Mouse (Mus musculus): ENCODE measurements around the gene Myo15b.

Myo15b gene

GRCm38 (mm10) chr11:115875935-115876334 lies 17.7 kb downstream of the Myo15b start:
- DNase-seq (ENCODE audit: low spot score), result no peak

- DNase-seq (ENCODE audit: low spot score), result no peak
Observed at GRCm38 (mm10) chr11:115876438-115876837, 18.2 kb downstream of the Myo15b start.

- DNase-seq (ENCODE audit: low spot score), result no peak
Observed at GRCm38 (mm10) chr11:115877174-115877755, 19.1 kb downstream of the Myo15b start.

GRCm38 (mm10) chr11:115878071-115878470 lies 19.9 kb downstream of the Myo15b start:
- DNase-seq (ENCODE audit: low spot score), result no peak

GRCm38 (mm10) chr11:115881002-115881401 lies 22.8 kb downstream of the Myo15b start:
- peak; percentile 39 for DNase-seq (ENCODE audit: low spot score)

- DNase-seq (ENCODE audit: low spot score), result no peak
Observed at GRCm38 (mm10) chr11:115883251-115883650, 25.0 kb downstream of the Myo15b start.

- DNase-seq (ENCODE audit: low spot score), result no peak
Observed at GRCm38 (mm10) chr11:115884361-115884760, 26.2 kb downstream of the Myo15b start.

- DNase-seq (ENCODE audit: low spot score), result no peak
Observed at GRCm38 (mm10) chr11:115885281-115885680, 27.1 kb downstream of the Myo15b start.

- DNase-seq (ENCODE audit: low spot score), result no peak
Observed at GRCm38 (mm10) chr11:115886446-115886845, 28.2 kb downstream of the Myo15b start.

- DNase-seq (ENCODE audit: low spot score), result no peak
Observed at GRCm38 (mm10) chr11:115888020-115888419, 29.8 kb downstream of the Myo15b start.

GRCm38 (mm10) chr11:115889159-115889558 lies 31.0 kb downstream of the Myo15b start:
- no peak for DNase-seq (ENCODE audit: low spot score)

GRCm38 (mm10) chr11:115892213-115892612 lies 34.0 kb downstream of the Myo15b start:
- no peak for DNase-seq (ENCODE audit: low spot score)

- no peak for DNase-seq (ENCODE audit: low spot score)
Observed at GRCm38 (mm10) chr11:115893071-115893470, 34.9 kb downstream of the Myo15b start.

- DNase-seq (ENCODE audit: low spot score), result no peak
Observed at GRCm38 (mm10) chr11:115894755-115895520, 36.7 kb downstream of the Myo15b start.

GRCm38 (mm10) chr11:115898446-115898845 lies 40.2 kb downstream of the Myo15b start:
- DNase-seq (ENCODE audit: low spot score), result no peak

GRCm38 (mm10) chr11:115898886-115899285 lies 40.7 kb downstream of the Myo15b start:
- DNase-seq (ENCODE audit: low spot score), result no peak

GRCm38 (mm10) chr11:115899486-115900266 lies 41.5 kb downstream of the Myo15b start, which contains the start of gene Smim5:
Smim5 (plus strand) TSS chr11:115899966.
- no peak for DNase-seq (ENCODE audit: low spot score)

- no peak for DNase-seq (ENCODE audit: low spot score)
Observed at GRCm38 (mm10) chr11:115900561-115901337, 42.5 kb downstream of the Myo15b start.

- no peak for DNase-seq (ENCODE audit: low spot score)
Observed at GRCm38 (mm10) chr11:115901338-115902161, 43.3 kb downstream of the Myo15b start.

GRCm38 (mm10) chr11:115902177-115902576 lies 44.0 kb downstream of the Myo15b start:
- DNase-seq (ENCODE audit: low spot score), result no peak

- DNase-seq (ENCODE audit: low spot score), result peak; percentile 72
Observed at GRCm38 (mm10) chr11:115902831-115903230, 44.6 kb downstream of the Myo15b start.
